Mouse (Mus musculus) olfactory bulb, adult 2 months (tissue): Measurements from ENCODE around the gene Shank2.

Experiments used
- CTCF ChIP-seq: fragments of 200-500 bp; IDR thresholded peaks from 2 replicates; pipeline ENCODE4 v1.5.1; 2012; ENCODE audit warnings: low read depth, mild to moderate bottlenecking, low read length, moderate library complexity; ENCODE audit not compliant: insufficient read depth
- POLR2A ChIP-seq: fragments of 200-500 bp; IDR thresholded peaks from 2 replicates; pipeline ENCODE4 v1.6.1; 2012; ENCODE audit warnings: mild to moderate bottlenecking, low read depth, low read length, moderate library complexity; ENCODE audit not compliant: insufficient read depth

DNA sequence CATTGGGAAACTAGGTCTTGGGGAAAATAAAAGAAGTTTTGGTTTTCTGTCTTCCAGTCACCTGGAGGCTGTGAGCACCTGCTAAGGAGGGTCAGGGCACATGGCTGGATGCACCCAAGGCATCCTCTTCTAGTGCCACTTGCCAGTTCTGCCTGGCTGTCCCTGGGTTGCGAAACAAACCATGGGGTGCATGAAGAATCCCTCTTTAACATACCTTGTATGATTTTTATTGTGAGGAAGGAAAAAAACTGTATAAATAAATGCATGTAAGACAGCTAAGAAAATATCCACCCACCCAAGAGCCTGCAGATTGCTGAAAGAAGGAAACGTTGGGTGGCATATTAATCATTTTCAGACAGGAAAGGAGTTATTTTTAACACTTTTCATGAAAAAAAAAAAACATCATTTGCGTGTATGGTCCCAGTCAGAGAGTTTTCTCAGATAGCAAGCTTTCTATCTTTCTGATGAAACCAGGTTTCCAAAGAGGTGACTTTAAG is 174.6 kb downstream of the Shank2 start:
- no peak for TF ChIP-seq CTCF
- TF ChIP-seq POLR2A, result no peak
